Mouse (Mus musculus) layer of hippocampus, adult 9-11 months (tissue): Measurements from ENCODE around the gene Spin2-ps6.
"Not testable (repeated sequence)": the region's sequence is repeated elsewhere in the genome, so short reads cannot be mapped to it uniquely, and the experiment has no call there.

Source experiments
- DNase-seq: peaks from one replicate; pipeline ENCODE4 v3.0.0; 2022

The Spin2-ps6 gene

DNA sequence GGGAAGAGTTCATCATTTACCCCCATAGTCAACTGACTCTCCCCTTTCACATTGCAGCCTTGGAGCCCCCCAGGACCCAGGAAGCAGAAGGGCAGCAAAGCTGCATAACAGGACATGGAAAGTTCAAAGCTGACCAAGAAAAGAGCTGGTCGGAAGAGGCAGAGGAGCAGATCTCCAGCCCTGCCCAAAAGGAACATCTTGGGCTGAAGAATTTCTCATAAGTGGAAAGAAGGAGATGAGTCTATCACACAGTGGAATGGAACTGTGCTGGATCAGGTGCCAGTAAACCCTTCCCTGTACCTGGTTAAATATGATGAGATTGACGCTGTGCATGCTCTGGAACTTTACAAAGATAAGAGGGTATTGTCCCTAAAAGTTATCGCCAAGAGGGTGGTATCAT, at the start of gene Spin2-ps6:
TSS of gene Spin2-ps6 (plus strand) at position 301 of the 400 bp plus-strand sequence.
- not testable (repeated sequence) for DNase-seq
